Mouse (Mus musculus) liver, postnatal 0 days (tissue): ENCODE measurements around the gene Trim30b. TPM values are rescaled to one million over a fixed set of nuclear protein-coding genes. Genes with fewer than 3 reads are reported as not detected.
"Not testable (repeated sequence)": the region's sequence is repeated elsewhere in the genome, so short reads cannot be mapped to it uniquely, and the experiment has no call there.

Experiments
- ATAC-seq: fragments of 200-750 bp; cut with Nextera tagmentation; 2 replicates; pipeline ENCODE4 v1.8.0; 2017; ENCODE audit warnings: mild to moderate bottlenecking, moderate library complexity
- DNase-seq: peaks from one replicate; pipeline ENCODE4 v3.0.0-alpha.2; 2016
- H3K27ac ChIP-seq: fragments of 300-500 bp; sonication (generic); 2 replicates; pipeline ENCODE4 v1.5.1; 2014; ENCODE audit warnings: antibody characterized with exemption, moderate library complexity, mild to moderate bottlenecking, low read depth
- H3K27me3 ChIP-seq: fragments of 300-500 bp; sonication (generic); 2 replicates; pipeline ENCODE4 v1.6.1; 2014; ENCODE audit warnings: low read length, control low read depth, mixed read lengths; ENCODE audit not compliant: insufficient read depth
- H3K36me3 ChIP-seq: fragments of 300-500 bp; sonication (generic); replicated peaks from 2 replicates; pipeline ENCODE4 v1.6.1; 2014; ENCODE audit warnings: mild to moderate bottlenecking, control low read depth, low read length, moderate library complexity, mixed read lengths; ENCODE audit not compliant: insufficient read depth
- H3K4me1 ChIP-seq: fragments of 300-500 bp; sonication (generic); 2 replicates; pipeline ENCODE4 v1.6.1; 2014; ENCODE audit warnings: antibody characterized with exemption, mild to moderate bottlenecking, control low read depth; ENCODE audit not compliant: insufficient read depth
- H3K4me2 ChIP-seq: fragments of 300-500 bp; sonication (generic); 2 replicates; pipeline ENCODE4 v1.6.1; 2014; ENCODE audit warnings: low read depth, mild to moderate bottlenecking, low read length, moderate library complexity, mixed read lengths
- H3K4me3 ChIP-seq: fragments of 300-500 bp; sonication (generic); 2 replicates; pipeline ENCODE4 v1.5.1; 2014; ENCODE audit warnings: low read depth, low read length
- H3K9ac ChIP-seq: fragments of 300-500 bp; sonication (generic); replicated peaks from 2 replicates; pipeline ENCODE4 v1.6.1; 2014; ENCODE audit warnings: mild to moderate bottlenecking, moderate library complexity
- H3K9me3 ChIP-seq: fragments of 300-500 bp; sonication (generic); 2 replicates; pipeline ENCODE4 v1.6.1; 2016; ENCODE audit warnings: mild to moderate bottlenecking, control low read depth, low read length, mixed read lengths
- CTCF ChIP-seq: sonication (generic); IDR thresholded peaks from 2 replicates; pipeline ENCODE4 v1.5.1; 2016; ENCODE audit warnings: antibody characterized with exemption, low read depth
- EP300 ChIP-seq: IDR thresholded peaks from 2 replicates; pipeline ENCODE4 v1.6.1; 2016; ENCODE audit warnings: antibody characterized with exemption, low read depth, mild to moderate bottlenecking
- WGBS: fragments of 180-500 bp; shearing (Covaris S2); extraction: QIAGEN DNeasy Blood & Tissue Kit; methylation state at CpG from one replicate; pipeline ENCODE4 v1.1.7; 2014; ENCODE audit not compliant: insufficient replicate concordance; 5-methylcytosine and 5-hydroxymethylcytosine counted together
- polyA plus RNA-seq: library from polyadenylated mRNA; unstranded; fragments of >200 nt; fragmentation: Nextera tagmentation; extraction: Ambion mirVana; gene quantifications from 2 replicates; pipeline ENCODE4 v1.2.1, GENCODE M21; 2015

The Trim30b gene
- polyA plus RNA-seq, 1 experiment from 2014 or later, result 0.49 TPM

DNA sequence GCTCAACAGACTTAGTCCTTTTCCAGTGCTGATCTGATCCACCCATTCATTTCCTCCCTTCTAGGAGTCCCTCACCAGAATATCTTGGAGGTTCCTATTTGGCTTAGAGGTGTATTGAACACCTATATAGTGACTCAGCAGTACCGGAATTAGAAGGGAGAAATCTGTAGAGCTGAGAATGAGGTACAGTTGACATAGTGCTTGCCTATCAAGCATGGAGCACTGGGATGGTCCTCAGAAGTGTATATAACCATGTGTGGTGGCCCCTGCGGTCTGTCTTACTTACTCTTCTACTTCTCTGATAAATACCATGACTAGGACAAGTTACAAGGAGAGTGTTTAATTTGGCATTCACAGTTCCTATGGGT, 16.1 kb downstream of the Trim30b start:
- Histone ChIP-seq H3K4me3 (peak overlapping the region; percentile 56; the same call in 1 of the 2 replicates), H3K27me3 (no peaks in the 10 kb centered on the region), H3K9me3 (no peaks in the 10 kb centered on the region), H3K4me1 (peaks cover 8% of the 10 kb centered on the region), H3K4me2 (peak overlapping the region; percentile 37), H3K27ac (peak overlapping the region; percentile 91), H3K36me3 (no peaks in the 10 kb centered on the region), H3K9ac (no peak overlapping the region)
- no peak for DNase-seq
- peak; percentile 37 for ATAC-seq
- WGBS, result 71% methylated on average over 2 of the region's 2 CpGs
- no peak for TF ChIP-seq EP300
- TF ChIP-seq CTCF, result no peak

GRCm38 (mm10) chr7:104352717-104353599, 16.7 kb downstream of the Trim30b start, which contains the start of gene Trim12c:
Trim12c (minus strand) TSS chr7:104353362.
- peak; percentile 100 for ATAC-seq
- H3K9ac ChIP-seq, result peak within 1 kb of the TSS; percentile 72
- H3K9me3 ChIP-seq, result no peaks in the 10 kb centered on the region
- H3K27me3 ChIP-seq, result no peaks in the 10 kb centered on the region
- H3K27ac ChIP-seq, result peak within 1 kb of the TSS; percentile 91
- WGBS, result 4% methylated on average over 14 of the region's 14 CpGs
- peak; percentile 81 for DNase-seq
- peak within 1 kb of the TSS; percentile 56 for H3K4me3 ChIP-seq
- TF ChIP-seq EP300, result no peak
- peak; percentile 4; the same call in 1 of the 2 replicates for TF ChIP-seq CTCF
- H3K36me3 ChIP-seq, result no peaks in the 10 kb centered on the region
- H3K4me2 ChIP-seq, result peak within 1 kb of the TSS; percentile 74
- H3K4me1 ChIP-seq, result peaks cover 8% of the 10 kb centered on the region

DNA sequence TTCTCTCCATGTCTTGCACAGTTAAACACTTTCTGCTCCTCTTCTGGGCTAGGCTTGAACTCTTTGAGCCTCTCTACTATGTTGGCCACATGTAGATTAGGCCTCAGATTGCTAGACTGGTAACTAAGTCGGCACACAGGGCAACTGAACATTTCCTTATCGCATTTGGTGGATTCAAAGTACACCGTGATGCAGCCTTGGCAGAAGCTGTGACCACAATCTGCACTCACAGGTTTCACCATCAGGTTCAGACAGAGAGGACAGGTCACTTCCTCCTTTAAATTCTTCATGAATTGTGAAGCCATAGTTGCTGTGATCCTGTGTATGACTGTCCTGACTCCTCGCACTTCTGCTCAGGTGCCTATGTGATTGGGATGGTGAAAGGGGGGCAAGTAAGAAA, 21.6 kb downstream of the Trim30b start:
- H3K27ac ChIP-seq, H3K4me2 ChIP-seq, H3K9ac ChIP-seq, H3K9me3 ChIP-seq, H3K27me3 ChIP-seq, H3K36me3 ChIP-seq, DNase-seq, H3K4me3 ChIP-seq, ATAC-seq, H3K4me1 ChIP-seq: not testable (repeated sequence)
- 71% methylated on average over 4 of the region's 4 CpGs for WGBS

GRCm38 (mm10) chr7:104340744-104341143, 28.9 kb downstream of the Trim30b start:
- WGBS, result 83% methylated on average over 2 of the region's 4 CpGs

GRCm38 (mm10) chr7:104335547-104335946, 34.1 kb downstream of the Trim30b start:
- DNase-seq, ATAC-seq: not testable (repeated sequence)
- 66% methylated on average over 3 of the region's 3 CpGs for WGBS

More at GRCm38 (mm10) chr7:104340744-104341143, 28.9 kb downstream of the Trim30b start:
- H3K9ac ChIP-seq, H3K27ac ChIP-seq, DNase-seq, H3K9me3 ChIP-seq, H3K4me2 ChIP-seq, H3K27me3 ChIP-seq, H3K4me3 ChIP-seq, ATAC-seq, H3K36me3 ChIP-seq, H3K4me1 ChIP-seq: not testable (repeated sequence)

DNA sequence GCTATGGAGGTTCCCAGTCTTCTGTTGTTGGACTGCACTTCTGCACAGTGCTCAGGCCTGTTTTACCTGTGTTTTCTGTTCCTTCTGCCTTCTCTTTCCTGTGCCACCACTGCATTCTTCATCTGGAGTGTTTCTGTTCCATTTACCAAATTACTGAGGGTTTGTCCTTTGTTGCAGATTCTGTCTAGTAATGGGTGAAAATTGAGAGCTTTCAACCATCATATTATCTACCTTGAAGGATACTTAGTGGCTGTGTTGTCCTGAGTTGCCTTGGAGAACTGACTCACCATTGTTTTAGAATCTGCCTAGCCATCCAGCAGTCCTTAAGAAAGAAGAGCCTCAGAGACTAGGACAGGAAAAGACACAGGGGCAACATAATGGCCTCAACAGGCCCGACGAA, 40.5 kb downstream of the Trim30b start, which contains the start of gene Trim34b:
Trim34b (plus strand) TSS at position 301 of the 400 bp plus-strand sequence.
- H3K4me2 ChIP-seq, H3K27me3 ChIP-seq, H3K9ac ChIP-seq, H3K4me3 ChIP-seq, H3K27ac ChIP-seq, H3K36me3 ChIP-seq, H3K9me3 ChIP-seq, H3K4me1 ChIP-seq, DNase-seq, ATAC-seq: not testable (repeated sequence)
- 86% methylated on average over 2 of the region's 2 CpGs for WGBS

More at GRCm38 (mm10) chr7:104335547-104335946, 34.1 kb downstream of the Trim30b start:
- not testable (repeated sequence) for H3K27me3 ChIP-seq, H3K4me2 ChIP-seq, H3K27ac ChIP-seq, H3K9ac ChIP-seq, H3K4me3 ChIP-seq, H3K36me3 ChIP-seq, H3K4me1 ChIP-seq, H3K9me3 ChIP-seq
